Mouse (Mus musculus) stomach, embryonic 14.5 days (tissue): Measurements from ENCODE around the gene Cnn1. TPM values are rescaled to one million over a fixed set of nuclear protein-coding genes. Genes with fewer than 3 reads are reported as not detected.

ENCODE experiments used
- ATAC-seq: fragments of 200-750 bp; cut with Nextera tagmentation; 2 replicates; pipeline ENCODE4 v1.8.0; 2017; ENCODE audit warnings: low read depth, moderate TSS enrichment; ENCODE audit not compliant: insufficient number of reproducible peaks, insufficient read depth, low FRiP score
- H3K27ac ChIP-seq: fragments of 300-500 bp; sonication (generic); 2 replicates; pipeline ENCODE4 v1.5.1; 2014; ENCODE audit warnings: mild to moderate bottlenecking, low read length, moderate library complexity, mixed read lengths
- H3K27me3 ChIP-seq: fragments of 300-500 bp; sonication (generic); 2 replicates; pipeline ENCODE4 v1.6.1; 2014; ENCODE audit warnings: low read length, control low read depth, mixed read lengths; ENCODE audit not compliant: control insufficient read depth, insufficient read depth
- H3K36me3 ChIP-seq: fragments of 300-500 bp; sonication (generic); 2 replicates; pipeline ENCODE4 v1.6.1; 2014; ENCODE audit warnings: mild to moderate bottlenecking, control low read depth, low read length, moderate library complexity, mixed read lengths; ENCODE audit not compliant: control insufficient read depth, insufficient read depth
- H3K4me1 ChIP-seq: fragments of 300-500 bp; sonication (generic); 2 replicates; pipeline ENCODE4 v1.6.1; 2014; ENCODE audit warnings: low read length, control low read depth, mixed read lengths; ENCODE audit not compliant: control insufficient read depth, insufficient read depth
- H3K4me2 ChIP-seq: fragments of 300-500 bp; sonication (generic); replicated peaks from 2 replicates; pipeline ENCODE4 v1.6.1; 2014; ENCODE audit warnings: low read depth, low read length, control low read depth
- H3K4me3 ChIP-seq: fragments of 300-500 bp; sonication (generic); 2 replicates; pipeline ENCODE4 v1.5.1; 2014; ENCODE audit warnings: low read depth, low read length, control low read depth
- H3K9ac ChIP-seq: fragments of 300-500 bp; sonication (generic); replicated peaks from 2 replicates; pipeline ENCODE4 v1.6.1; 2014; ENCODE audit warnings: low read depth, mild to moderate bottlenecking, control low read depth, low read length, moderate library complexity, mixed read lengths
- H3K9me3 ChIP-seq: fragments of 300-500 bp; sonication (generic); 2 replicates; pipeline ENCODE4 v1.6.1; 2016; ENCODE audit warnings: low read depth, low read length, control low read depth; ENCODE audit not compliant: control insufficient read depth
- WGBS: fragments of 180-500 bp; shearing (Covaris S2); extraction: QIAGEN DNeasy Blood & Tissue Kit; methylation state at CpG from one replicate; pipeline ENCODE4 v1.1.7; 2014; 5-methylcytosine and 5-hydroxymethylcytosine counted together
- polyA plus RNA-seq: library from polyadenylated mRNA; unstranded; fragments of >200 nt; fragmentation: Nextera tagmentation; extraction: Ambion mirVana; gene quantifications from 2 replicates; pipeline ENCODE4 v1.2.1, GENCODE M21; 2014

Gene Cnn1
- polyA plus RNA-seq, 1 experiment from 2014 or later = 443 TPM

DNA sequence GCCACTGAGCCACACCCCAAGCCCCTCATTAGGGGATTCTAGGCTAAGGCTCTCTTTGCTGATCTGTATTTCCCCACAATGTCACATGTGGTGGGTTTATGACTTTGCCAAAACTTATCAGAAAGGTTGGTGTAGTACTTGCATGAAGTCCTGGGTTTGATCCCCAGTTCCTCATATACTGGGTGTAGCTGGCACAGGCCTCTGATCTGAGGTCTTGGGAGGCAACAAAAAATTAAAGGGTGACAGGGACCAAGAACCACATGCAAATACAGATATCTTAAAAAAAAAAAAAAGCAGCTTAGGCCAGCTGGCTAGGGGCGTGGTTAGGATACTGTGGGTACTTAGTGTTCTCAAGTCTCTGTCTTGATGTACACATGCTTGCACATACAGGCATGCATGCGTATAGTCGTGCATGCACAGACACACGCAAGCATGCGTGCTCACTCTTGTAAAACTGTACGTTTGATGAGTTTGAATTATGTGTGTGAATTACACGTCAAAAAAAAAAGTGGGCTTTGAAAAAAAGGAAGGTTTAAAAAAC is 24.1 kb downstream of the Cnn1 start:
- H3K9me3 ChIP-seq = no peaks in the 10 kb centered on the region
- WGBS = 75% methylated on average over 7 of the region's 7 CpGs
- no peak overlapping the region for H3K4me3 ChIP-seq
- H3K27ac ChIP-seq = no peak overlapping the region
- no peaks in the 10 kb centered on the region for H3K27me3 ChIP-seq
- no peak for ATAC-seq
- no peak overlapping the region for H3K4me2 ChIP-seq
- no peak overlapping the region for H3K9ac ChIP-seq
- no peaks in the 10 kb centered on the region for H3K4me1 ChIP-seq
- H3K36me3 ChIP-seq = no peaks in the 10 kb centered on the region

DNA sequence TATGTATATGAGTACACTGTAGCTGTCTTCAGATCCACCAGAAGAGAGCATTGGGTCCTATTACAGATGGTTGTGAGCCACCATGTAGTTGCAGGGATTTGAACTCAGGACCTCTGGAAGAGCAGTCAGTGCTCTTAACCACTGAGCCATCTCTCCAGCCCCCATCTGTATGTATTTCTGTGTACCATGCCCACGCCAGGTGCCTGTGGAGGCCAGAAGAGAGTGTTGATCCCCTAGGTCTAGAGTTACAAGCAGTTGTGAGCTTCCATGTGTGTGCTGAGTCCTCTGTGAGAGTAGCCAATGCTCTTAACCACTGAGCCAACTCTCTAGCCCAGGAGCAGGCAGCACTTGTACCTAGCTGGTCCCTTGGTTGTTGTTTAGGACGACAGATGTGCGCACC is 25.2 kb downstream of the Cnn1 start:
- 85% methylated on average over 3 of the region's 3 CpGs for WGBS
- H3K27ac ChIP-seq = no peak overlapping the region
- H3K4me3 ChIP-seq = no peak overlapping the region
- H3K9me3 ChIP-seq = no peaks in the 10 kb centered on the region
- no peaks in the 10 kb centered on the region for H3K36me3 ChIP-seq
- H3K27me3 ChIP-seq = no peaks in the 10 kb centered on the region
- H3K9ac ChIP-seq = no peak overlapping the region
- H3K4me1 ChIP-seq = no peaks in the 10 kb centered on the region
- no peak for ATAC-seq
- H3K4me2 ChIP-seq = no peak overlapping the region

DNA sequence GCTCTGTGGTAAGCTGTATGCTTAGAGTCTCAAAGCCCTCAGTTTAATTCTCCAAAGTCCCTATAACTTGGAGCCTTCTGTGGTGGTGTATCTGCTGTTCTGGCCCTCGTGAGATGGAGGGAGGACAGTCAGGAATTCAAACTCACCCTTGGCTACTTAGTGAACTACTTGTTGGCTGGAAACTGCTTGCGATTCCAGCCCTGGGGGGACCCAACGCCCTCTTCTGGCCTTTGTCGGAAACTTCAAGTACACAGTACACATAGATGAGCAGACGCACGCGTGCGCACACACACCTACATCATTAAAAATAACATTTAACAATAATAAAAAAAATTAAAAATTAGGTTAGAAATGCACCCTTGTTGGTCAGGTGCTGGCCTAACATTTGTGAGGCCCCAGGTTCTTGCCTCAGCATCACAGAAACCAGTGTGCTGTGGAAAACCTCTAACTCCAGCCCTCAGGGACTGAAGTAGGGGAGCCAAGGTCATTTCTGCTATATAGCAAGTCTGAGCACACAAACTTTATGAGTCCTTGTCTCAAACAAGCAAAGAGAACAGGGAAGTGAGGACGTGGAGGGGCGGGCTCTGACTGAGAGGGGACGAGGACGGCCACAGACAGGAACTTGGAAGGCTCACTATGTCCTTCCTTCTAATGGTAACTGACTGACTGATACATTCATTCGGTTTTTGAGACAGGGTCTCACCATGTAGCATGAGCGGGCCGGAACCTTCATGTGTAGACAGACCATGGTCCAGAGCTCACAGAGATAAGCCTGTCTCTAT is 26.4 kb downstream of the Cnn1 start:
- no peak overlapping the region for H3K4me2 ChIP-seq
- no peak overlapping the region for H3K9ac ChIP-seq
- H3K27ac ChIP-seq = no peak overlapping the region
- H3K9me3 ChIP-seq = no peaks in the 10 kb centered on the region
- H3K27me3 ChIP-seq = no peaks in the 10 kb centered on the region
- no peak overlapping the region for H3K4me3 ChIP-seq
- no peak for ATAC-seq
- WGBS = 88% methylated on average over 15 of the region's 15 CpGs
- no peaks in the 10 kb centered on the region for H3K4me1 ChIP-seq
- no peaks in the 10 kb centered on the region for H3K36me3 ChIP-seq

- 1% methylated on average over 35 of the region's 35 CpGs for WGBS
Observed at GRCm38 (mm10) chr9:22131226-22131981, 32.4 kb downstream of the Cnn1 start.

DNA sequence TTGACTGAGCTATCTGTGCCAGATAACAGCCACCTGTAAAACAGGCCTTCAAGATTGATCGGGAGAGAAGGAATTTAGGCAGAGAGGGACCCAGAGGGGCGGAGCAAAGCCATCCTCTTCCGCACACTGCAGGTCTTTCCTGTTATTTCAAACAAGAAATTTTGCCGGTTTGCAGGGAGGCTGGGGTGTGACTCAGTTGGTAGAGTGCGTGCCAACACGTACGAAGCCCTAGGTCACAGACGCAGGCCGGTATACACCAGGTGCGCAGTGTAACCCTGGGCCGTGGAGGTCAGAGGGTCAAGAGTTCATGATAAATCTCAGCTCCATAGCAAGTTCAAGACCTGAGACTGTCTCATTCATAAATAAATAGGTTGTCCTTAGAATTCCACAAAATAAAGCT is 33.2 kb downstream of the Cnn1 start:
- Histone ChIP-seq H3K27ac (no peak overlapping the region), H3K36me3 (no peaks in the 10 kb centered on the region), H3K4me2 (peak overlapping the region; percentile 72), H3K4me3 (peak overlapping the region; percentile 33), H3K9ac (peak overlapping the region; percentile 39; the same call in 1 of the 2 replicates), H3K4me1 (peaks cover 2% of the 10 kb centered on the region; the same call in 1 of the 2 replicates), H3K27me3 (no peaks in the 10 kb centered on the region), H3K9me3 (no peaks in the 10 kb centered on the region)
- WGBS = 24% methylated on average over 11 of the region's 11 CpGs
- 0 out of 2 replicates have a peak, but pooled peaks have one; percentile 10 for ATAC-seq

More at GRCm38 (mm10) chr9:22131226-22131981, 32.4 kb downstream of the Cnn1 start:
- peak; percentile 73 for ATAC-seq
- Histone ChIP-seq H3K4me3 (peak overlapping the region; percentile 33), H3K9me3 (no peaks in the 10 kb centered on the region), H3K27ac (no peak overlapping the region), H3K4me2 (peak overlapping the region; percentile 72), H3K27me3 (no peaks in the 10 kb centered on the region), H3K4me1 (peaks cover 2% of the 10 kb centered on the region; the same call in 1 of the 2 replicates), H3K9ac (peak overlapping the region; percentile 39), H3K36me3 (no peaks in the 10 kb centered on the region)

- no peaks in the 10 kb centered on the region for H3K9me3 ChIP-seq
- H3K36me3 ChIP-seq = no peaks in the 10 kb centered on the region
- H3K4me1 ChIP-seq = peaks cover 2% of the 10 kb centered on the region; the same call in 1 of the 2 replicates
- no peak for ATAC-seq
- H3K9ac ChIP-seq = no peak overlapping the region
- H3K4me3 ChIP-seq = no peak overlapping the region
- no peaks in the 10 kb centered on the region for H3K27me3 ChIP-seq
- H3K27ac ChIP-seq = no peak overlapping the region
- WGBS = 78% methylated on average over 7 of the region's 7 CpGs
- no peak overlapping the region for H3K4me2 ChIP-seq
Observed at GRCm38 (mm10) chr9:22134246-22134890, 35.4 kb downstream of the Cnn1 start.

- no peaks in the 10 kb centered on the region for H3K27me3 ChIP-seq
- 85% methylated on average over 9 of the region's 9 CpGs for WGBS
- H3K4me3 ChIP-seq = no peak overlapping the region
Observed at GRCm38 (mm10) chr9:22134988-22135643, 36.1 kb downstream of the Cnn1 start.

More at GRCm38 (mm10) chr9:22134988-22135643, 36.1 kb downstream of the Cnn1 start:
- Histone ChIP-seq H3K27ac (no peak overlapping the region), H3K4me2 (no peak overlapping the region), H3K36me3 (no peaks in the 10 kb centered on the region), H3K4me1 (peaks cover 2% of the 10 kb centered on the region; the same call in 1 of the 2 replicates), H3K9ac (no peak overlapping the region), H3K9me3 (no peaks in the 10 kb centered on the region)
- ATAC-seq = no peak
